Mouse (Mus musculus): ENCODE measurements around the gene Slc6a6.

DNA sequence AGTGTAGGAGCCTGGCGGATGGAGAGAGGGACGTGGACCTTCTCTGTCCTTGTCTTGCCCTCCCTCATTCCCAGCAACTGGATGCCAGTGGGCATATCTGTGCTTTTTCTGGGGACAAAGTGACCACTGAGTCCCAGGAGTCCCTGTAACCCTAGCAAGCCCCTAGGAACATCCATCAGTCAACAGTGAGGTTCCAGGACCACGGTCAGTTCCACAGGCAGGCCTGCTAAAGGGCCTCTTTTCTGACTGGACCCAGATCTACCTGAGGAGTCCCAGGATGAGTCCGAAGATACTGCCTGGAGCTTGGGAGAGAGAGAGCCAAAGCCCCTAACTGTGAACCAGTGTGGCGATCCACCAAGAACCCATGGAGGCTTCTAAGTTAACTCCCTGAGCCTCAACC is 90.1 kb downstream of the Slc6a6 start:
- TF ChIP-seq POLR2A (IDR thresholded peaks at IDR 0.05; ENCODE audit: borderline replicate concordance, extremely low read depth, low read depth, low read length) (no peak), CTCF (IDR thresholded peaks at IDR 0.05; ENCODE audit: insufficient read depth, low read length) (no peak)

Data from lung, adult 2 months (tissue).